Mouse (Mus musculus): ENCODE measurements around the gene Bcat1.

- no peak for TF ChIP-seq CTCF (IDR thresholded peaks at IDR 0.05; ENCODE audit: low read depth, low read length)
- no peak for TF ChIP-seq EP300 (IDR thresholded peaks at IDR 0.05; ENCODE audit: insufficient read depth, low read depth, low read length)
Measured at GRCm38 (mm10) chr6:145056102-145056501, 19.9 kb downstream of the Bcat1 start.

Measured in ES-Bruce4 (cell line).